Mouse (Mus musculus): ENCODE data around the gene Ces5a. TPM values are rescaled to one million over a fixed set of nuclear protein-coding genes. Genes with fewer than 3 reads are reported as not detected.
"Not testable (repeated sequence)": the region's sequence is repeated elsewhere in the genome, so short reads cannot be mapped to it uniquely, and the experiment has no call there.

The Ces5a gene
- total and polyA plus RNA-seq, 3 experiments = not detected

DNA sequence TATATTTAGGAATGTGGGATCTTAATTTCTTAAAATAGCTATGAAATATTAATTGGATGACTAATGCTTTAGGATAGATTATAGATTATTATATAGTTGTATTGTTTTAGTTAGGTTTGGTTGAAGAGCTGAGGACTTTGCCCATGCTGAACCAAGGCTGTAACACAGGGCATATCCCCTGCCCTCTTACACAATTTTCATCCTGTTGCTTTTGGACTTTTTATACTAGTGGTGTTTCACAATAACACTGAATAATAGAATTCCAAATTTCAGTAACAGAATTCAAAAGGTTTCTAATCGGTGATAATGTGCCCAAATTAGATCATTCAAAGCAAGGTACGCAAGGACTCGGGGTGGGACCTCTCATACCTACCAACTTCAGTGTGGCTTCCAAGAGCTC is 57.4 kb downstream of the Ces5a start:
- TF ChIP-seq EP300 (IDR thresholded peaks at IDR 0.05; ENCODE audit: insufficient read depth, low read depth, low read length) = no peak
- TF ChIP-seq CTCF (IDR thresholded peaks at IDR 0.05) = no peak
- TF ChIP-seq POLR2A (IDR thresholded peaks at IDR 0.05; ENCODE audit: insufficient read depth, low read depth, low read length) = no peak
- intact Hi-C loops (cut with DNase I) = no loop called here
- Histone ChIP-seq H3K36me3 (ENCODE audit: control insufficient read depth, insufficient read depth, low read length) (no peaks in the 10 kb centered on the region), H3K9ac (ENCODE audit: low read depth, low read length) (no peak overlapping the region), H3K4me1 (ENCODE audit: control insufficient read depth, insufficient read depth, low read length) (no peaks in the 10 kb centered on the region), H3K4me3 (no peak overlapping the region), H3K27me3 (ENCODE audit: control insufficient read depth, insufficient read depth, low read length) (no peaks in the 10 kb centered on the region), H3K79me2 (replicated peaks; ENCODE audit: control insufficient read depth, insufficient read depth, low read length) (no peaks in the 10 kb centered on the region), H3K27ac (no peak overlapping the region)
- 90% methylated on average over 3 of the region's 3 CpGs for WGBS
- no peak for DNase-seq

GRCm38 (mm10) chr8:93469733-93470132 is 65.9 kb downstream of the Ces5a start:
- H3K79me2 ChIP-seq (replicated peaks; ENCODE audit: control insufficient read depth, insufficient read depth, low read length); H3K9ac ChIP-seq (ENCODE audit: low read depth, low read length); H3K27me3 ChIP-seq (ENCODE audit: control insufficient read depth, insufficient read depth, low read length); intact Hi-C loops (cut with DNase I); H3K4me1 ChIP-seq (ENCODE audit: control insufficient read depth, insufficient read depth, low read length); DNase-seq; H3K27ac ChIP-seq; H3K36me3 ChIP-seq (ENCODE audit: control insufficient read depth, insufficient read depth, low read length); H3K4me3 ChIP-seq: not testable (repeated sequence)
- WGBS = 77% methylated on average over 16 of the region's 16 CpGs

GRCm38 (mm10) chr8:93454258-93454877 is 81.3 kb downstream of the Ces5a start:
- Histone ChIP-seq H3K36me3 (ENCODE audit: control insufficient read depth, insufficient read depth, low read length) (no peaks in the 10 kb centered on the region), H3K27ac (no peak overlapping the region), H3K9ac (ENCODE audit: low read depth, low read length) (no peak overlapping the region), H3K4me3 (no peak overlapping the region), H3K79me2 (replicated peaks; ENCODE audit: control insufficient read depth, insufficient read depth, low read length) (no peaks in the 10 kb centered on the region), H3K4me1 (ENCODE audit: control insufficient read depth, insufficient read depth, low read length) (no peaks in the 10 kb centered on the region), H3K27me3 (ENCODE audit: control insufficient read depth, insufficient read depth, low read length) (no peaks in the 10 kb centered on the region)
- no peak for TF ChIP-seq POLR2A (IDR thresholded peaks at IDR 0.05; ENCODE audit: insufficient read depth, low read depth, low read length)
- no peak for TF ChIP-seq CTCF (IDR thresholded peaks at IDR 0.05)
- no peak for TF ChIP-seq EP300 (IDR thresholded peaks at IDR 0.05; ENCODE audit: insufficient read depth, low read depth, low read length)
- intact Hi-C loops (cut with DNase I) = no loop called here
- DNase-seq = no peak
- 95% methylated on average over 12 of the region's 12 CpGs for WGBS

Other genes starting within 250 kb of the Ces5a start
- not detected for gene Ces1g, start 198.5 kb downstream of the Ces5a start, total RNA-seq (2021)
- gene Ces1g, start 198.5 kb downstream of the Ces5a start, polyA plus RNA-seq (2012; rRNA removed) = 0.12 TPM in 1 of 2 replicates, not detected in the other
- gene Ces1h, start 156.1 kb downstream of the Ces5a start, total RNA-seq (2021) = not detected
- gene Ces1h, start 156.1 kb downstream of the Ces5a start, polyA plus RNA-seq (2012; rRNA removed) = not detected in 2 replicates